Mouse (Mus musculus): ENCODE data around the gene Mindy1.
A peak's percentile ranks its signal among the peaks of the same experiment; 100 is the strongest.

Gene Mindy1

DNA sequence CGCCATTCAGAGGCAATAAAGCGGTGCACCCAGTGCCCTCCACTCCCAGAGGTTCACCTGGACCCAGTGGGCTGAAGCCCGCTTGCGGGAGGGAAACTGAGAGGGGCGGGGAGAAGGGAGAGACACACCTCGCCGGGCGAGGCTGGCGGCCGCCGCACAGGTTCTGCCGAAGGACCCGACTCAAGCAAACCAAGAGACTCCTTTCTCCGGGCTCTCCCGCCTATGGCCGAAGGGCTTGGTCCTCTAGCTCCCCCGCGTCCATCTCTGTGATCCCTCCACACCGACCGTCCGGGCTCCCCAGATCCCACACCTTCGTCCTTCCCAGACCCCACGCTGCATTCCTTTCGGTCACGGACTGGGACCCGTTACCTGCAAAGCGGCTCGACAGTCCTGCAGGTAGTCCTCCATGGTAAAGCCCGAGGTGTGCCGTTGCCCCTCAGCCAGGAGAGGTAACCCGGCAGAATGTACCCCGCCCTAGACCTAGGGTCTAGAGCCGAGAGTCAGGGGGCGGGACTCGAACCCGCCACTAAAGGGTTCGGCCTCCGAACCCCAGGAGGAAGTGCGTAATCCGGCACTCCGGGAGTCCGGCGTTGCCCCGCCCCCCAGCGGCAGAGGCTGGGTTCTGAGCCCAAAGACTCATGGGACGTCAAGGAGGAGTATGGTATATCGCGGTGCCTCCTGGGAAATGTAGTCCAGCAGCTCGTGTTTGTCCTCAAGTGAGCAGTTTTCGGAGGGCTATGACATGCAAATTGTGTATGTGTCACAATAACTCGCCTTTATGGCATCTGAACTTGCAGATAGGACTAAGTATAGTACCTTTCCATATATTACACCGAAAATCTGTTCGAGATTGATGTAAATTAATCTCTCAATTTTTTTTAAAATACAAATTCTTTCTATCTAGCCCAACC is at the start of gene Mindy1, which contains the start of gene Prune1:
Gene Mindy1 (plus strand): TSS at position 130 of the 911 bp plus-strand sequence.
Gene Prune1 (minus strand): TSS at position 861 of the 911 bp plus-strand sequence.
- peak; percentile 98 for DNase-seq (ENCODE audit: low read depth, low spot score)

DNA sequence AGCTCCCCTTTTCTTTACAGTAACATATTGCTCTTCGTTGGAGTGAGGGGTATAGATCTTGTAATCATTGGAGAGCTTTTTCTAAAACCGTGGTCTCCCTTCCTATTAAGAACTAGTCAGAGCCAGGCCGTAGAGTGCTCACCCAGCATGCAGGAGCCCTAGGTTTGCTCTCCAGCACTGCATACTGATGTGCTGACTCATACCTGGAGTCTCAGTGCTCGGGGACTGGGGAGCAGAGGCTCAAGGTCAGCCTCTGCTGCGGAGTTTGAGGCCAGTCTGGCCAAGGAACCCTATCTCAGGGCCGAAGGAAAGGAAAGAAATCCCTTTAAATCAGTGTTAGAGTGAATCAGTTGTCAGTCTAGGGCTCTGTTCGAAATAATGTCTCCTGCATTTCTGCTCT is 48.4 kb upstream of the Mindy1 start:
- DNase-seq (ENCODE audit: low read depth, low spot score) = peak; percentile 26

- DNase-seq (ENCODE audit: low read depth, low spot score) = no peak
Measured at GRCm38 (mm10) chr3:95233303-95233980, 47.7 kb upstream of the Mindy1 start.

DNA sequence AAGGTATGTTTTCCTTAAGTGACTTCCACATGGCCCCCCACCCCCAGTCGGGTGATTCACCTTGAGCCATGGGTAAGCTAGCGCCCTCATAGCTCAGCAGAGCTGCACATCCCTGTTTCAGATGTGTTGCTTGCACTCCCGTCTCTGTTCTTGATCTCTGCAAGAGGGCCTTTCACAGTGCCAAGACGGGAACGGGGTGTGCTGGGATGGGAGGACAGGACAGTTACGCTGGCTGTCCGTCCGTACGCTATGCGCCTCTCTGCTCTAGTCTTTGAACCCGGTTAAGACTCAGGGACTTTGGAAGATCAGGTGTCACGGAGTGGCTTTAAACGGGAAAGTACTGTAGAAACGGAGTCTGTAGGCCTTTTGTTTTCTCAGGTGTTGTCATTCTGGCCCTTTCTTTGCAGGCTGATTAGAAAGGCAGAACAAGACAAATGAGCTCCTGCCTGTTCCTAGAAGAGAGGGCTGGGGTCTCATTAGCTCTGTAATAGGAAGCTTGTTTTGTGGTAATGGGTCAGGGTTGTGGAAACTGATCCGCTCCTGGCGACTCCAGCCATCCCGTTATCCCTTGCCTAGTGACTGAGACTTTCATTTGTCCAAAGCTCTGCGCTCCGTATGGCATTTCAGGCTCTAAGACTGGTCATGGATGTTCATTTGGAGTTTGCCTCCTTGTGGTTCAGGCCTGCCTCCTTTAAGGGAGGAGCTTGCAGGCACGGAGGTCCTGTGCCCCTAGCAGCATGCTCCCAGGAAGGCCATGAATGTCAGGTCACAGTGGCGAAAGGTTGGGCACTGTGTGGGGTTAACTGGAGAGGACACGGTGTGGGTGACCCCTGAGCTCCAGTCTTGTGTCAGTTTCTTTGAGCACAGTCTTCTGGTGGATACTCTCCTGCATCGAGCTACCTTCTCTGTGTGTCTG is 45.5 kb upstream of the Mindy1 start:
- no peak for DNase-seq (ENCODE audit: low read depth, low spot score)

DNA sequence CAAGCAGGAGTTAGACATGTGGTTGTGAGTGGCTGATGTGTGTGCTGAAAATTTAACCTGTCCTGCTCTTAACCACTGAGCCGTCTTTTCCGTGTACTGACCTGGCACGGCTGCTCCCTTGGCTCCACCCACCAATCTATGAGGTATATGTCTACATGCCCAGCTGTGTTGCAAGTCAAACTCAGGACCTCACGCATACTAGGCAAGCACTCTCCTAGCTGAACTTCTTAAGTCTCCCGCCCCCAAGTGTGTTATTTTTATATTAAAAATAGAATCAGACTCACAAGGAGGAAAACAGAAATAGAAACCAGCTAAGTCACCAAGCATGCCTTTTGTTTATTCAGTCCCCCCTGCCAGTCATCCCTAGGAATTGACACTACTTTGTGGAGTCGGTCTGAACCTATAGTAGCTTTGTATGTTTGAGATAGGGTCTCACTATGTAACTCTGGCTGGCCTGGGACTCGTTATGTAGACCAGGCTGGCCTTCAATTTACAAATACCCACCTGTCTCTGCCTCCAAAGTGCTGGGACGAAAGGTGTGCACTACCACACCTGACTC is 43.5 kb upstream of the Mindy1 start:
- DNase-seq (ENCODE audit: low read depth, low spot score) = no peak

DNA sequence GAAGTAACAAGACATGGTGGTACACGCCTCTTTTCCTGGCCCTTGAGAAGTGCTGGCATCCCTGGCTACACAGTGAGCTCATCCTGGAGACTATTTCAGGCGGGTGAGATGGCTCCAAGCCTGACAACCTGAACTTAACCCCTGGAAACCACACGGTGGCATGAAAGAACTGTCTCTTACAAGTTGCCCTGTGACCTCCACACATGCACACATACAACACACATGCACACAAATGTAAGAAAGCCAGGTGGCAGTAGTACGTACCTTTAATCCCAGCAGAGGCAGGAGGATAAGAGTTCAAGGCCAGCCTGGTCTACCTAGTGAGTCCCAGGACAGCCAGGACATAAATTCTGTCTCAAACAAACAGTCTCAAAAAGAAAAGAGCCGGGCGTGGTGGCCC is 42.1 kb upstream of the Mindy1 start:
- peak; percentile 33 for DNase-seq (ENCODE audit: low read depth, low spot score)

- no peak for DNase-seq (ENCODE audit: low read depth, low spot score)
Measured at GRCm38 (mm10) chr3:95239971-95240370, 41.2 kb upstream of the Mindy1 start.

DNA sequence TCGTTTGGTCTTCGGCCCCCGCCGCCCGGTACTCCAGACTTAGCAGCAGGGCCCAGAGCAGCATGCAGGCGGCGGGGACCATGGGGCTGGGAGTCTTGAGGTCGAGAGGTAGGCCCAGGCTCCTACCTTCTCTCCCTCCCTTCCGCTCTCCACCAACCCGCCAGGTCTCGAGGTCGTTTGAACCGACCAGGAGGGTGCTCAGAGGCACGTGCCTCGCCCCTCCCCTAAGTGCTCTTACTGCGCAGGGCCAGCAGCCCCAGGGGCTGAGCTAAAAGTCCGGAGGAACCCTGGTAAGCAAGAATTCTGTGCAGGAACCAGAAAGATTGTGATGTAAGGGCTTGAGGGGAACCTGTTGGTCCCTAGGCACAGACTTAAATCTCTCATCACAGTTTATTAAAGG is 40.2 kb upstream of the Mindy1 start:
- DNase-seq (ENCODE audit: low read depth, low spot score) = no peak

GRCm38 (mm10) chr3:95241498-95241897 is 39.6 kb upstream of the Mindy1 start, which contains the start of gene Gm128:
Gene Gm128 (minus strand): TSS chr3:95241598.
- DNase-seq (ENCODE audit: low read depth, low spot score) = no peak

DNA sequence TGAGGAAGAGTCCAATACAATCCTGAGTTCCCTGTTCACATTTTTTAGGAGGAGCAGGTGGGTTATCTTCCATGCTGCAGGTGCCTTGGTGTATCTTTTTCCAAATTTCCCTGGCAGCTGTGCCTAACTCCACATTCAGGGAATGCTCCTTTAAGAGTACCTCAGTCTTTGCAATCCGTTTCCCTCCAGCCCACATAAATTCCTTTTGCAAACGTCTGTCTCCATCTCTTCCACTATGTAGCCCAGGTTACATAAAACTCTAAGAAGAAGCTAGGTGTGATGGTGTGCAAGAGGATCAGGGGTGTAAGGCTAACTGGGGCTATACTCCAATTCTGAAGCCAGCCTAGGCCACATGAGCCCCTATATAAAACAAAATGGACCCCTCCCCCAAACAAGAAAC is 38.1 kb upstream of the Mindy1 start:
- no peak for DNase-seq (ENCODE audit: low read depth, low spot score)

DNA sequence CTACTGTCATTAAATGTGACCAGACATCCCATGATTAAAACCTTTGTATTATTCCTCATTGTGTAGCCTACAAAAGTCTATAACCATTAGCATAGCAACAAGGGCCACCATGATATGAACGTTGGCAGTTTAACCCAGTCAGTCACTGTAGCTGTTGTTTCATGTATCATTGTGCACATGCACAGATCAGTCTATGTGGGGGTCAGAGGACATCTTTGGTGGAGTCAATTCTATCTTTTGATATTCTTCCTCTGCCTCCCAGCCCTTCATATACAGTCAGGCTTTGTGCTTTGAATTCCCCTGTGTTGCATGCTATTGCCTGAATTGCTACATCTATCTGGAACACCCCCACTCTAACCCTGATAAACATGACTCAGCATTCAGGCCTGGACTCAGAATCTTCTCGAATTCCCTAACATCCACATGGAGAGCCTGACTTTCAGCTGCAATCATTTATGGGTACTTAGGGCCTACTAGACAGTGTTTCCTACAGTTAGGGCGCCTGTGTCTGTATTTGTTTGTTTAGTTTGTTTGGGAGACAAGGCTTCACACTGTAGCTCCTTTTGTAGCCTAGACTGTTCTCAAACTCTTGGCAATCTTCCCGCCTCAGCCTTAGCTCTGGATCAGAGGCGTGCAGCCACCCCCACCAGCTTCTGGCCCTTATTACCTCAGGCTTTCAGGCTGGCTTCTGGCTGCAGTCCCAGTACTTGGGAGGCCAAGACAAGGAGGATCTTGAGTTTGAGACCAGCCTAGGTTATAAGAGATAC is 34.5 kb upstream of the Mindy1 start:
- DNase-seq (ENCODE audit: low read depth, low spot score) = no peak

DNA sequence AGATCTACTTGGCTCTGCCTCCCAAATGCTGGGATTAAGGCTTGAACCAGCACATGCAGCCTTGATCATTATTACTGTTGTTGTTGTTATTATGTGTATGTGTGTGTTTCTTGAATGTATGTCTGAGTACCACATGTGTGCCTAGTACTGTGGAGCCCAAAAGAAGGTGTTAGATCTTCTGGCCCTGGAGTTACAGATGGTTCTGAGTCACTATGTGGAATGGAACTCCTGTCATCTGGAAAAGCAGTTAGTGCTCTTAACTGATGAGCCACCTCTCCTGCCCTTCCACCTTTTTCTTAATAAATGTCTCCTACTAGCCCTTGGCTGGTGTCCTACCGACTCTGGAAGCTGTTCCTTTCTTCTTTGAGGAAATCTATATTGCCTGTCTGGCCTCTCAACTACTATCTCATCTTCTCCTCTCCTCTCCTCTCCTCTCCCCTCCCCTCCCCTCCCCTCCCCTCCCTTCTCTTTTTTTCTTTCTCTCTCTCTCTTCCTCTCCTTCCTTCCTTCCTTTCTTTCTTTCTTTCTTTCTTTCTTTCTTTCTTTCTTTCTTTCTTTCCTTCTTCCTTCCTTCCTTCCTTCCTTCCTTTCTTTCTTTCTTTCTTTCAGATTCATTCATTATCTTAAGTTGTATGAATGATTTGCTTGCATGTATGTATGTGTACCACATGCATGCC is 33.3 kb upstream of the Mindy1 start:
- DNase-seq (ENCODE audit: low read depth, low spot score) = no peak

GRCm38 (mm10) chr3:95250361-95250760 is 30.8 kb upstream of the Mindy1 start:
- no peak for DNase-seq (ENCODE audit: low read depth, low spot score)

GRCm38 (mm10) chr3:95250783-95251424 is 30.2 kb upstream of the Mindy1 start, which contains the start of gene Bnipl:
Gene Bnipl (minus strand): TSS chr3:95251193.
- DNase-seq (ENCODE audit: low read depth, low spot score) = no peak

- no peak for DNase-seq (ENCODE audit: low read depth, low spot score)
Measured at GRCm38 (mm10) chr3:95256931-95257330, 24.2 kb upstream of the Mindy1 start.

DNA sequence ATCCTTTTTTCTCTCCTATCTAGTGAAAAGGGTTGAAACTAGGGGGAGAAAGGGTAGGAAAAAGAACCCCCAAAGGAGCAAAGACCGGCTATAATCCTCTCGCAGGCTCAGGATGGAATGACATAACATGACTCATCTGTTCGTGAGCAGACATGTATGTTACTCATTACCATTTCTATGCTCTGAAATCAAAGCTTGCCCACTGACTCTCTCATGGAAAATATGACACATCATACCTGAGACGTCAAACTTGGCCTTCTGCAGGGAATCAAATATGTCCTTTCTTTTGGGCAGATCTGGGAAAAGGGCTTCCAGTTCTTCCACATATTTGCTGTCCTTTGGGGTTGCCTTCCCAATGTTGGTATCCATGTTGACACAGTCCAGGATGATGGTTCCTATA is 19.2 kb upstream of the Mindy1 start:
- DNase-seq (ENCODE audit: low read depth, low spot score) = no peak

- DNase-seq (ENCODE audit: low read depth, low spot score) = peak; percentile 76
Measured at GRCm38 (mm10) chr3:95263089-95263739, 17.9 kb upstream of the Mindy1 start.

DNA sequence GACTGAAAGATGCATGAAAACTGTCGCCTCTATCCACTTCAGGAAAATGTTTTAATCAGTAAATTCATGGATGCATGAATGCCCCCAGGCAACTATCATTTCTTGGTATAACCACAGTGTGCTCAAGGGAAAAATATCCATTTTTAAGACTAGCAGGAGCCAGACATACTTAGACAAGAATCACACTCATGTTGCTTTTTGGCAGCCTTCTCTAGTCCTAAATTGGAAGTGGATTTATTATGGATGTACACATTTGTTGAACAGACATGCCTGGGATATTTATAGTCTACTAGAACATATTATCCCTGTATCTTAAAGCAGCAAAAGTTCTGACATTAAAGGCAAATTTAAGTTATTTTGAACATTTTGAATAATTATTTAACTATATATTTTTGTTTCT is 16.4 kb upstream of the Mindy1 start:
- DNase-seq (ENCODE audit: low read depth, low spot score) = no peak

GRCm38 (mm10) chr3:95266052-95266451 is 15.1 kb upstream of the Mindy1 start:
- no peak for DNase-seq (ENCODE audit: low read depth, low spot score)

Data from CD4-positive helper T cell, adult 2 months (primary cell).